25 mouse cellular contexts compared by ENCODE assay signal in genomic region chr1:172134072-172134471, GRCm38 (mm10). TPM values are rescaled to one million over a fixed set of nuclear protein-coding genes. Genes with fewer than 3 reads are reported as not detected.
DNase-seq lines count a peak whose midpoint lies in the region; ATAC-seq lines count a peak whose summit lies in the region.
"Had no signal": no experiment of that assay in that cellular context is flagged by ENCODE, and none has a peak within 500 bp of the region (broad histone marks: within the 10 kb centered on the region; RNA-seq: fewer than 3 reads in every experiment).

No protein-coding gene starts in this region.

- no peaks in the 10 kb centered on the region for H3K27me3 ChIP-seq in embryonic facial prominence, embryonic 12.5 days
- H3K27me3 ChIP-seq in embryonic facial prominence, embryonic 10.5 days (replicated peaks; ENCODE audit: low read depth, poor library complexity, severe bottlenecking), result no peaks in the 10 kb centered on the region
- H3K27me3 ChIP-seq in liver, embryonic 13.5 days, result no peaks in the 10 kb centered on the region
- H3K27me3 ChIP-seq in limb, embryonic 13.5 days, result no peaks in the 10 kb centered on the region
- H3K27me3 ChIP-seq in forebrain, embryonic 16.5 days (replicated peaks; ENCODE audit: control insufficient read depth, insufficient read depth, low read length), result no peaks in the 10 kb centered on the region
- H3K27me3 ChIP-seq in hindbrain, embryonic 10.5 days (ENCODE audit: insufficient read depth, poor library complexity, severe bottlenecking), result no peaks in the 10 kb centered on the region
- H3K27me3 ChIP-seq: heart, embryonic 15.5 days; hindbrain, embryonic 13.5 days; lung, embryonic 15.5 days; midbrain, embryonic 15.5 days; Patski had no signal

- no peak overlapping the region for H3K4me2 ChIP-seq in embryonic facial prominence, embryonic 12.5 days (replicated peaks)
- no peak overlapping the region for H3K4me2 ChIP-seq in liver, embryonic 13.5 days
- no peak overlapping the region for H3K4me2 ChIP-seq in limb, embryonic 13.5 days (replicated peaks)
- H3K4me2 ChIP-seq in forebrain, embryonic 16.5 days (ENCODE audit: low read length), result no peak overlapping the region
- H3K4me2 ChIP-seq: heart, embryonic 15.5 days; hindbrain, embryonic 13.5 days; lung, embryonic 15.5 days; midbrain, embryonic 15.5 days had no signal

- H3K9ac ChIP-seq in embryonic facial prominence, embryonic 12.5 days, result no peak overlapping the region
- H3K9ac ChIP-seq in liver, embryonic 13.5 days, result no peak overlapping the region
- no peak overlapping the region for H3K9ac ChIP-seq in limb, embryonic 13.5 days
- no peak overlapping the region for H3K9ac ChIP-seq in forebrain, embryonic 16.5 days (replicated peaks; ENCODE audit: low read depth, low read length)
- H3K9ac ChIP-seq: forebrain, postnatal 0 days; heart, embryonic 15.5 days; hindbrain, embryonic 13.5 days; lung, embryonic 15.5 days; midbrain, embryonic 15.5 days had no signal

- no peaks in the 10 kb centered on the region for H3K4me1 ChIP-seq in embryonic facial prominence, embryonic 12.5 days
- peaks cover 6% of the 10 kb centered on the region; the same call in 1 of the 2 replicates for H3K4me1 ChIP-seq in embryonic facial prominence, embryonic 10.5 days
- H3K4me1 ChIP-seq in liver, embryonic 13.5 days (replicated peaks), result no peaks in the 10 kb centered on the region
- H3K4me1 ChIP-seq in limb, embryonic 13.5 days, result no peaks in the 10 kb centered on the region
- no peaks in the 10 kb centered on the region for H3K4me1 ChIP-seq in forebrain, embryonic 16.5 days (replicated peaks; ENCODE audit: control insufficient read depth, insufficient read depth, low read length)
- H3K4me1 ChIP-seq in hindbrain, embryonic 10.5 days (replicated peaks), result no peaks in the 10 kb centered on the region
- H3K4me1 ChIP-seq: heart, embryonic 10.5 days; heart, embryonic 15.5 days; hindbrain, embryonic 13.5 days; lung, embryonic 15.5 days; midbrain, embryonic 10.5 days; midbrain, embryonic 15.5 days had no signal

- H3K27ac ChIP-seq in embryonic facial prominence, embryonic 12.5 days, result peak overlapping the region; percentile 55; the same call in 1 of the 2 replicates
- no peak overlapping the region for H3K27ac ChIP-seq in embryonic facial prominence, embryonic 10.5 days (replicated peaks)
- peak overlapping the region; percentile 5; the same call in 1 of the 2 replicates for H3K27ac ChIP-seq in liver, embryonic 13.5 days
- peak overlapping the region; percentile 44; the same call in 1 of the 2 replicates for H3K27ac ChIP-seq in limb, embryonic 13.5 days
- H3K27ac ChIP-seq in forebrain, embryonic 16.5 days (ENCODE audit: low read length), result no peak overlapping the region
- no peak overlapping the region for H3K27ac ChIP-seq in hindbrain, embryonic 10.5 days
- H3K27ac ChIP-seq: heart, embryonic 10.5 days; heart, embryonic 15.5 days; hindbrain, embryonic 13.5 days; kidney, postnatal 0 days; lung, embryonic 15.5 days; midbrain, embryonic 10.5 days; midbrain, embryonic 15.5 days had no signal

- H3K36me3 ChIP-seq in embryonic facial prominence, embryonic 12.5 days, result peaks cover 63% of the 10 kb centered on the region
- H3K36me3 ChIP-seq in embryonic facial prominence, embryonic 10.5 days (replicated peaks), result peaks cover 74% of the 10 kb centered on the region
- H3K36me3 ChIP-seq in liver, embryonic 13.5 days, result peaks cover 66% of the 10 kb centered on the region
- peaks cover 74% of the 10 kb centered on the region for H3K36me3 ChIP-seq in limb, embryonic 13.5 days
- H3K36me3 ChIP-seq in forebrain, embryonic 16.5 days (ENCODE audit: control insufficient read depth, insufficient read depth), result peaks cover 32% of the 10 kb centered on the region
- peaks cover 77% of the 10 kb centered on the region for H3K36me3 ChIP-seq in hindbrain, embryonic 10.5 days

- no peaks in the 10 kb centered on the region for H3K9me3 ChIP-seq in embryonic facial prominence, embryonic 12.5 days
- H3K9me3 ChIP-seq in embryonic facial prominence, embryonic 10.5 days, result no peaks in the 10 kb centered on the region
- H3K9me3 ChIP-seq in liver, embryonic 13.5 days (replicated peaks), result no peaks in the 10 kb centered on the region
- H3K9me3 ChIP-seq in limb, embryonic 13.5 days, result no peaks in the 10 kb centered on the region
- H3K9me3 ChIP-seq in forebrain, embryonic 16.5 days (ENCODE audit: control insufficient read depth, low read length), result no peaks in the 10 kb centered on the region
- no peaks in the 10 kb centered on the region for H3K9me3 ChIP-seq in hindbrain, embryonic 10.5 days
- H3K9me3 ChIP-seq: heart, embryonic 10.5 days; heart, embryonic 15.5 days; hindbrain, embryonic 13.5 days; lung, embryonic 15.5 days; midbrain, embryonic 10.5 days; midbrain, embryonic 15.5 days had no signal

- WGBS in embryonic facial prominence, embryonic 12.5 days, result 83% methylated on average over 4 of the region's 4 CpGs
- WGBS in embryonic facial prominence, embryonic 10.5 days, result 91% methylated on average over 4 of the region's 4 CpGs
- 82% methylated on average over 4 of the region's 4 CpGs for WGBS in liver, embryonic 13.5 days (ENCODE audit: insufficient replicate concordance)
- WGBS in limb, embryonic 13.5 days, result 81% methylated on average over 4 of the region's 4 CpGs
- WGBS in forebrain, embryonic 16.5 days, result 89% methylated on average over 4 of the region's 4 CpGs
- 93% methylated on average over 4 of the region's 4 CpGs for WGBS in hindbrain, embryonic 10.5 days

- no peak overlapping the region for H3K4me3 ChIP-seq in embryonic facial prominence, embryonic 12.5 days
- no peak overlapping the region for H3K4me3 ChIP-seq in embryonic facial prominence, embryonic 10.5 days
- no peak overlapping the region for H3K4me3 ChIP-seq in liver, embryonic 13.5 days (replicated peaks)
- H3K4me3 ChIP-seq in limb, embryonic 13.5 days, result no peak overlapping the region
- no peak overlapping the region for H3K4me3 ChIP-seq in forebrain, embryonic 16.5 days (replicated peaks; ENCODE audit: low read length)
- no peak overlapping the region for H3K4me3 ChIP-seq in hindbrain, embryonic 10.5 days
- H3K4me3 ChIP-seq: erythroblast, embryonic 14.5 days; heart, embryonic 10.5 days; heart, embryonic 15.5 days; hindbrain, embryonic 13.5 days; lung, embryonic 15.5 days; midbrain, embryonic 10.5 days; midbrain, embryonic 15.5 days had no signal

- ATAC-seq in embryonic facial prominence, embryonic 12.5 days (ENCODE audit: insufficient number of reproducible peaks, insufficient read depth, low FRiP score, low TSS enrichment), result no peak
- no peak for ATAC-seq in liver, embryonic 13.5 days (ENCODE audit: low read depth)
- ATAC-seq in limb, embryonic 13.5 days (ENCODE audit: low FRiP score, low read depth), result no peak
- ATAC-seq in forebrain, embryonic 16.5 days, result no peak
- ATAC-seq: forebrain, postnatal 0 days; midbrain, embryonic 15.5 days; Patski had no signal

- DNase-seq in embryonic facial prominence, embryonic 10.5 days (ENCODE audit: low spot score), result no peak
- no peak for DNase-seq in liver, embryonic 13.5 days
- no peak for DNase-seq in liver
- DNase-seq in hindbrain, embryonic 10.5 days (ENCODE audit: low spot score), result no peak
- DNase-seq: adrenal gland, postnatal 10 days; cerebellum, adult 11-12 months; cerebellum, adult 9-11 months; forebrain, postnatal 0 days; kidney, adult 8-10 months; layer of hippocampus, postnatal 36 days; spleen, adult 18-20 months; thymus, adult 18-20 months; thymus, postnatal 25 days had no signal

RNA-seq across cellular contexts. Expression of gene Pex19, which starts 7.5 kb away (rescaled TPM):
- 168 and 169 TPM in 2 replicates for polyA plus RNA-seq in embryonic facial prominence, embryonic 12.5 days (2016; fragmentation: Nextera tagmentation; extraction: Ambion mirVana)
- 184 and 185 TPM in 2 replicates for polyA plus RNA-seq in embryonic facial prominence, embryonic 10.5 days (2016; fragmentation: Nextera tagmentation; extraction: Ambion mirVana)
- polyA plus RNA-seq in liver, embryonic 13.5 days (2015; fragmentation: Nextera tagmentation; extraction: Ambion mirVana), result 39.9 and 48.2 TPM in 2 replicates
- polyA plus RNA-seq in limb, embryonic 13.5 days (2015; fragmentation: Nextera tagmentation; extraction: Ambion mirVana), result 165 and 167 TPM in 2 replicates
- polyA plus RNA-seq in forebrain, embryonic 16.5 days (2015; fragmentation: Nextera tagmentation; extraction: Ambion mirVana), result 155 and 157 TPM in 2 replicates
- 183 and 210 TPM in 2 replicates for polyA plus RNA-seq in hindbrain, embryonic 10.5 days (2016; fragmentation: Nextera tagmentation; extraction: Ambion mirVana)

RNA-seq across cellular contexts. Expression of gene Dcaf8, which starts 13.8 kb away (rescaled TPM):
- 165 and 171 TPM in 2 replicates for polyA plus RNA-seq in embryonic facial prominence, embryonic 12.5 days (2016; fragmentation: Nextera tagmentation; extraction: Ambion mirVana)
- 130 and 141 TPM in 2 replicates for polyA plus RNA-seq in embryonic facial prominence, embryonic 10.5 days (2016; fragmentation: Nextera tagmentation; extraction: Ambion mirVana)
- polyA plus RNA-seq in liver, embryonic 13.5 days (2015; fragmentation: Nextera tagmentation; extraction: Ambion mirVana), result 58.1 and 65.0 TPM in 2 replicates
- polyA plus RNA-seq in limb, embryonic 13.5 days (2015; fragmentation: Nextera tagmentation; extraction: Ambion mirVana), result 173 and 176 TPM in 2 replicates
- polyA plus RNA-seq in forebrain, embryonic 16.5 days (2015; fragmentation: Nextera tagmentation; extraction: Ambion mirVana), result 106 and 107 TPM in 2 replicates
- 120 and 125 TPM in 2 replicates for polyA plus RNA-seq in hindbrain, embryonic 10.5 days (2016; fragmentation: Nextera tagmentation; extraction: Ambion mirVana)

RNA-seq across cellular contexts. Expression of gene Ncstn, which starts 51.5 kb away (rescaled TPM):
- polyA plus RNA-seq in embryonic facial prominence, embryonic 12.5 days (2016; fragmentation: Nextera tagmentation; extraction: Ambion mirVana), result 106 and 107 TPM in 2 replicates
- polyA plus RNA-seq in embryonic facial prominence, embryonic 10.5 days (2016; fragmentation: Nextera tagmentation; extraction: Ambion mirVana), result 92.1 and 98.5 TPM in 2 replicates
- polyA plus RNA-seq in liver, embryonic 13.5 days (2015; fragmentation: Nextera tagmentation; extraction: Ambion mirVana), result 33.6 and 38.6 TPM in 2 replicates
- 102 and 107 TPM in 2 replicates for polyA plus RNA-seq in limb, embryonic 13.5 days (2015; fragmentation: Nextera tagmentation; extraction: Ambion mirVana)
- polyA plus RNA-seq in forebrain, embryonic 16.5 days (2015; fragmentation: Nextera tagmentation; extraction: Ambion mirVana), result 108 and 112 TPM in 2 replicates
- 112 and 127 TPM in 2 replicates for polyA plus RNA-seq in hindbrain, embryonic 10.5 days (2016; fragmentation: Nextera tagmentation; extraction: Ambion mirVana)

RNA-seq across cellular contexts. Expression of gene Copa, which starts 51.7 kb away (rescaled TPM):
- 231 and 236 TPM in 2 replicates for polyA plus RNA-seq in embryonic facial prominence, embryonic 12.5 days (2016; fragmentation: Nextera tagmentation; extraction: Ambion mirVana)
- polyA plus RNA-seq in embryonic facial prominence, embryonic 10.5 days (2016; fragmentation: Nextera tagmentation; extraction: Ambion mirVana), result 185 and 189 TPM in 2 replicates
- polyA plus RNA-seq in liver, embryonic 13.5 days (2015; fragmentation: Nextera tagmentation; extraction: Ambion mirVana), result 64.4 and 80.4 TPM in 2 replicates
- polyA plus RNA-seq in limb, embryonic 13.5 days (2015; fragmentation: Nextera tagmentation; extraction: Ambion mirVana), result 247 and 281 TPM in 2 replicates
- 235 and 242 TPM in 2 replicates for polyA plus RNA-seq in forebrain, embryonic 16.5 days (2015; fragmentation: Nextera tagmentation; extraction: Ambion mirVana)
- 173 and 187 TPM in 2 replicates for polyA plus RNA-seq in hindbrain, embryonic 10.5 days (2016; fragmentation: Nextera tagmentation; extraction: Ambion mirVana)

Comparison
In these comparisons a context has a peak if more than half of its experiments do, and no peak if none do; other contexts are left out.
1. H3K27ac ChIP-seq: peak in embryonic facial prominence, embryonic 12.5 days (single experiment), liver, embryonic 13.5 days (single experiment) and limb, embryonic 13.5 days (single experiment); none in embryonic facial prominence, embryonic 10.5 days (single experiment), forebrain, embryonic 16.5 days (single experiment) and hindbrain, embryonic 10.5 days (single experiment).